Mouse (Mus musculus): ENCODE results near the gene Hip1.

GRCm38 (mm10) chr5:135363540-135363939, 181.4 kb downstream of the Hip1 start:
- TF ChIP-seq CTCF (IDR thresholded peaks at IDR 0.05; ENCODE audit: low read depth) = peak; percentile 70
- TF ChIP-seq EP300 (IDR thresholded peaks at IDR 0.05; ENCODE audit: low read depth) = no peak
